Mouse (Mus musculus): ENCODE measurements around the gene Gm43638. TPM values are rescaled to one million over a fixed set of nuclear protein-coding genes. Genes with fewer than 3 reads are reported as not detected.
"Not testable (repeated sequence)": the region's sequence is repeated elsewhere in the genome, so short reads cannot be mapped to it uniquely, and the experiment has no call there.

The Gm43638 gene
- not detected for total RNA-seq (2021)
- long read RNA-seq, experiment 1 = 0 reads
- long read RNA-seq, experiment 2 = 0 reads

- DNase-seq (ENCODE audit: low spot score in 2 of 2) = not testable (repeated sequence)
Measured at GRCm38 (mm10) chr5:87486706-87487105, at the start of gene Gm43638. TSS of gene Gm43638 (minus strand) at chr5:87486806.

DNA sequence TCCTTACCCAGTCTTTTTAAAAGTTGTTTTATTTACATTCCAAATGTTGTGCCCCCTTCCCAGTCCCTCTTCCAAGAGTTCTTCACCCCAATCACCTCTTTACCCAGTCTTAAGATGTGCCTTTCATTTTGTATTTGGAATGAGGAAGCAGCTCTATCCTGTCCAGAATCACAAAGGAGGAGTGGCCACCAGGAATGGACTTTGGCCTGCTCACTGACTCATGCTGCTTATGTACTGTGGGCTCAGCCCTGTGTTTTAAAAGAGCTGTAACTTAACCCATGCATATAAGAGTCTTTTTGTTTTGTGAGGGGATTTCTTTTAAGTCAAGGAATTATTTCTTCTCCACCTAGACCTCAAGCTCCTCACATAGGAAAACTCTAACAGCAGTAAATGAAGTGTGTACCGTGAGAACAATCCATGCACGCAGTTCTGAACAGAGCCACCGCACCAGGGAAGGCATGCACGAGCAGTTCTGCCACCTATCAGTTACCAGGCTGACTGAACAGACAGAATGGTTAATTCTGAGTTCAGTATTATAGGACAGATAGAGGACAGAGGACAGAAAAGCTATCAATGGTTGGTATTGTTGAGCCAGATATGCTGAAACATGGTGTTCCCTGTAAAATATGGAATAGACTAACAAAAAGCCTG, 49.5 kb upstream of the Gm43638 start:
- no peak for DNase-seq (ENCODE audit: low spot score in 2 of 2)

DNA sequence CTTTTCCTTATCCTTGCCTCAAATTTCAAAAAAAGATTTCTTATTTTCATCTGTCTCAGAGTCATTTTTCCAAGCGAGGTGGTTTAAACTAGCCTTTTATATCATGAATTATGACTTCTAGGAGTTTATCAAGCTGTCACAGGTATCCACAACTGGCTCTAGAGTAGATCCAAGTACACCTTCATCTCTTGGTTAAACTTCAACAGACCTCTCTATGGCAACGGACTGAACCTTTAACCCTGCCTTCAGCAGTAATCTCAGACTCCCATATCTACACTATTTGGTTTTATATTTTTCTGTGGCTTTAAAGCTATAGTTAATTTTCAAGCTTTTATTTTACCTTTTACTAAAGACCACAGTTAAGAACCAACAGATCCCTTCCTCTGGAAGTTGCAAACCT, 45.7 kb upstream of the Gm43638 start:
- DNase-seq (ENCODE audit: low spot score in 2 of 2) = no peak

DNA sequence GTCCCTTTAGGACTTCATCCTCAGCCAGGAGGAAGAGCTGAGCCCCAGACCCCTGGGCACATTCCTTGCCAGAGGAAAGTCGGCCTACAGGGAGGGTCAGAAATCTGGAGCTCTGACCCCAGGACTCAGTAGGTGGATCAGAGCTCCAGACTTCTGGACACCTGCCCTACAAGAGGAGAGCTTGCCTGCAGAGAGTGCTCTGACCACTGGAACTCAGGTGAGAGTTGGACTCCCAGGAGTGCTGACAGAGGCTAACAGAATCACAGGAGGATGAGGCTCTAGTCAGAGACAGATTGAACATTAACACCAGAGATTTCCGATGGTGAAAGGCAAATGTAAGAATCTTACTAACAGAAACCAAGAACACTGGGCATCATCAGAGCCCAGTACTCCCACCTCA, 37.0 kb upstream of the Gm43638 start:
- DNase-seq (ENCODE audit: low spot score in 2 of 2) = not testable (repeated sequence)

GRCm38 (mm10) chr5:87505776-87506458, 19.3 kb upstream of the Gm43638 start:
- DNase-seq (ENCODE audit: low spot score in 2 of 2) = no peak

DNA sequence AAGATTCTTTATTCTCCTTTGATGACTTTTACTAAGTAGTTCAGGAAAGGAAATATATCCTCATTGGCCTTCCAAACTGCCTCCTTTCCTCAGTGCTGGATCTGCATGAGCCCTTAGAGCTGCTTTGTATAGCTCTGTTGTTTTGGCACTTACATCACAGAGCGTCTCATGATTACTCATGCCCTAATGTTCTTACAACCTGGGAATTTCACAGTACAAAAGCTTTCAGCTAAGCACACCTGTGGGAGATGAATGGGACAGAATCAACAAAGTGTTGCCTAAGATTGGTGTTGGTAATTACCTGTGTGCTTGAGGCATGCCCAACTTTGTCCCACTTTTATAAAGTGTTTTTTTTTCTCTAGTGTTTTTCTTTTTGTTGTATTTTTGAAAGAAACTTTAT, 16.1 kb upstream of the Gm43638 start:
- no peak for DNase-seq (ENCODE audit: low spot score in 2 of 2)

GRCm38 (mm10) chr5:87499341-87499740, 12.7 kb upstream of the Gm43638 start:
- no peak for DNase-seq (ENCODE audit: low spot score in 2 of 2)

DNA sequence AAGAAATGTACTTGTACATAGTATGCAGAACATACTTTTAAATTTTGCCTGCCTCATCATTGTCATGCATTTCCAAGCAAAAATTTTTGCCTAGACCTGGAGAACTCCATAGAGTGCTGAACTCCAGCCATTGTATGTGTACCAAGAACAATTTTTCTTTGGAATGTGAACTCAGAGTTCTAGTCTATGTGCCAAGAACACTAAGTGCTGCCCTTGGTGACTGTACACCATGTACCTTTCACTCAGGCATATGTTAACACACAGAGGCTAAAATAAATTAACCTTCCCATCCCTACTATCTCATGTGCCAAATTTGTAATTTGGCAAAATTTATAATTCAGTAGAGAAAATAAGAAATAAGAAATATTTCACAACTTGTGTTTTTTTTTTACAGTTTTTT, 12.3 kb upstream of the Gm43638 start:
- DNase-seq (ENCODE audit: low spot score in 2 of 2) = no peak

- no peak for DNase-seq (ENCODE audit: low spot score in 2 of 2)
Measured at GRCm38 (mm10) chr5:87490771-87491170, 4.2 kb upstream of the Gm43638 start, which contains the start of gene Ugt2a1. TSS of gene Ugt2a1 (minus strand) at chr5:87490871.

DNA sequence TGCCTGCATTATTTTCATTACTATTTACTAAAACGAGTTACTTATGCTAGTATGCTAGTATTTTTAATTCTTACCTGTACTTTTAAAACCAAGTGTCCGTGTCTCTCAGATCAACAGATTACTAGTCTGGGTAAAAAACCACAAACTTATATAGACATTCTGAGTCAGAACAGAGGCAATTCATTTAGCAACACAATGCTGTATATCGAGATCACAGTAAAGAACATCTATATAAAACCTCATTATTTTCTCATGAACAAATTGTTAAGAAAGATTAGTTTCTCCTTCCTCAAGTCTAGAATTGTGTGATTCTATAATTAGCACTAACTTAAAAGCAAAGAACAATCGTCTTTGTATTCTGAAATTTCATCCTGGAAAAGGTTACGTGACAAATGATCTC, 4.4 kb downstream of the Gm43638 start, which contains the start of gene Ugt2a2:
Gene Ugt2a2, minus strand, starts transcription at position 101 of the 400 bp plus-strand sequence.
- no peak for DNase-seq (ENCODE audit: low spot score in 2 of 2)

- DNase-seq (ENCODE audit: low spot score in 2 of 2) = no peak
Measured at GRCm38 (mm10) chr5:87458810-87459209, 27.8 kb downstream of the Gm43638 start.

- no peak for DNase-seq (ENCODE audit: low spot score in 2 of 2)
Measured at GRCm38 (mm10) chr5:87457701-87458100, 28.9 kb downstream of the Gm43638 start.

- DNase-seq (ENCODE audit: low spot score in 2 of 2) = no peak
Measured at GRCm38 (mm10) chr5:87456216-87456850, 30.3 kb downstream of the Gm43638 start.

GRCm38 (mm10) chr5:87455519-87455918, 31.1 kb downstream of the Gm43638 start:
- DNase-seq (ENCODE audit: low spot score in 2 of 2) = no peak

DNA sequence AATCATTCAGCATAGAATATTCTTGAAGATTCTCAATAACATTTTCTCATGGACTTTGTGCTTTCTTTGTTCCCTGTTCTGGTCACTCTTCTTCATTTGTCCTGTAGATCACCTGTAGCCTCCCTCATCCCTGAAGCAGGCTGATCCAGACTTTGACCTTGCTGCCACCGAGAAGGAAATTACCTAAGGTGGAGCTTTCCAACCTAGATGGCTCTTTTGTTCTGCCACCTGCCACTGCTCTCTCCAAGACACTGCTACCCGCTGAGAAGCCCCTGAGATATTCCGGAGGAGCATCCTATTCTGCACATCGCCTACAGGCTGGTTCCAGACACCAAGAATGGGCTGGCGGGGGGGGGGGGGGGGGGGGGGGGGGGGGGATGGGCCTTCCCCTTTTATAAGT, 34.1 kb downstream of the Gm43638 start:
- not testable (repeated sequence) for DNase-seq (ENCODE audit: low spot score in 2 of 2)

GRCm38 (mm10) chr5:87436264-87436663, 50.3 kb downstream of the Gm43638 start:
- peak; percentile 4 to 18 for DNase-seq (ENCODE audit: low spot score in 2 of 2)

DNA sequence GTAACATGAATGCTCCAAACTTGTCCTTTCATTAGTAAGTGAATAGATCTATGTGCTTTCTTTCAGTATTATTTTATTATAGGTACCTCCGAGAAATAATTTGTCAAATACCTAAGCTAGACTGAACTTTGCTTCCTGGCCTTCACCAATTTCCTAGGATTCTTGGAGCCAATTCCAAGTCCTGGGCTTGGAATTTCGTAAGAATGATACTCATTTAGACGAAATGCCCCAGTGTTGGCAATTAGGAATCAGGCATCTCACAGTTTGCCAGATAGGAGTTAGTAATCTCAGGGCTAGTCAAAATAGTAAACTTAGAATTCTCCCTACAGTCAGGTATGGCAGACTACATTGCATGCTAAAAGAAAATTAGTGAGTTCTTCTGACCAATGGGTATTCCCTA, 60.9 kb downstream of the Gm43638 start:
- DNase-seq (ENCODE audit: low spot score in 2 of 2) = no peak

GRCm38 (mm10) chr5:87424041-87424440, 62.6 kb downstream of the Gm43638 start, which contains the start of gene Ugt2b38:
TSS of gene Ugt2b38 (minus strand) at chr5:87424203.
- not testable (repeated sequence) for DNase-seq (ENCODE audit: low spot score in 2 of 2)
